Comparison of ENCODE assay signal across 9 mouse cellular contexts in genomic region chr11:77896820-77897805, GRCm38 (mm10). TPM values are rescaled to one million over a fixed set of nuclear protein-coding genes. Genes with fewer than 3 reads are reported as not detected.
DNase-seq lines count a peak whose midpoint lies in the region; ATAC-seq and TF ChIP-seq lines count a peak whose summit lies in the region.
"Had no signal": no experiment of that assay in that cellular context is flagged by ENCODE, and none has a peak within 500 bp of the region (broad histone marks: within the 10 kb centered on the region; RNA-seq: fewer than 3 reads in every experiment).

No protein-coding gene starts in this region.

- peak overlapping the region; percentile 39 for H3K4me2 ChIP-seq in hindbrain, embryonic 14.5 days (replicated peaks)
- H3K4me2 ChIP-seq in neural tube, embryonic 15.5 days = peak overlapping the region; percentile 35

- no peaks in the 10 kb centered on the region for H3K9me3 ChIP-seq in hindbrain, embryonic 14.5 days (ENCODE audit: control insufficient read depth, low read length)
- no peaks in the 10 kb centered on the region for H3K9me3 ChIP-seq in neural tube, embryonic 15.5 days (replicated peaks)

- TF ChIP-seq POLR2A in lung, adult 2 months (IDR thresholded peaks at IDR 0.05; ENCODE audit: borderline replicate concordance, extremely low read depth, low read depth, low read length) = no peak

- no peak for TF ChIP-seq CTCF in lung, adult 2 months (IDR thresholded peaks at IDR 0.05; ENCODE audit: insufficient read depth, low read length)

- peak overlapping the region; percentile 21 for H3K4me3 ChIP-seq in lung, adult 2 months (replicated peaks; ENCODE audit: extremely low read depth, low read depth, low read length)
- H3K4me3 ChIP-seq in hindbrain, embryonic 14.5 days (replicated peaks; ENCODE audit: low read length) = no peak overlapping the region
- H3K4me3 ChIP-seq in neural tube, embryonic 15.5 days (replicated peaks) = no peak overlapping the region

- ATAC-seq in hindbrain, embryonic 14.5 days (ENCODE audit: low FRiP score) = no peak
- ATAC-seq in neural tube, embryonic 15.5 days (ENCODE audit: low FRiP score) = no peak

- no peaks in the 10 kb centered on the region for H3K27me3 ChIP-seq in hindbrain, embryonic 14.5 days (ENCODE audit: control insufficient read depth, insufficient read depth, low read length)
- peaks cover 5% of the 10 kb centered on the region; the same call in 1 of the 2 replicates for H3K27me3 ChIP-seq in neural tube, embryonic 15.5 days (replicated peaks)

- 26% methylated on average over 23 of the region's 23 CpGs for WGBS in lung, adult 2 months
- WGBS in hindbrain, embryonic 14.5 days = 7% methylated on average over 23 of the region's 23 CpGs
- 17% methylated on average over 23 of the region's 23 CpGs for WGBS in neural tube, embryonic 15.5 days

- H3K27ac ChIP-seq in hindbrain, embryonic 14.5 days = peak overlapping the region; percentile 91
- peak overlapping the region; percentile 78 for H3K27ac ChIP-seq in neural tube, embryonic 15.5 days (replicated peaks)

- peaks cover 18% of the 10 kb centered on the region for H3K4me1 ChIP-seq in lung, adult 2 months (ENCODE audit: control insufficient read depth, insufficient read depth, low read length)
- H3K4me1 ChIP-seq in hindbrain, embryonic 14.5 days (replicated peaks; ENCODE audit: control insufficient read depth, insufficient read depth, low read length) = peaks cover 69% of the 10 kb centered on the region
- H3K4me1 ChIP-seq in neural tube, embryonic 15.5 days = peaks cover 69% of the 10 kb centered on the region

- H3K9ac ChIP-seq in hindbrain, embryonic 14.5 days = peak overlapping the region; percentile 59
- peak overlapping the region; percentile 29 for H3K9ac ChIP-seq in neural tube, embryonic 15.5 days (replicated peaks)

- DNase-seq in lung, adult 2 months = peak; percentile 34
- no peak for DNase-seq in lung, postnatal 10 days
- peak; percentile 50 for DNase-seq in embryo, embryonic 11 days
- DNase-seq in hindbrain, embryonic 14.5 days (ENCODE audit: low spot score) = peak; percentile 49
- no peak for DNase-seq in layer of hippocampus, postnatal 14 days (ENCODE audit: low spot score in 2 of 2)
- no peak for DNase-seq in right cerebral cortex, postnatal 36 days (ENCODE audit: low spot score in 2 of 2)
- DNase-seq in urinary bladder, postnatal 10 days (ENCODE audit: low spot score) = no peak

- no peaks in the 10 kb centered on the region for H3K36me3 ChIP-seq in hindbrain, embryonic 14.5 days (replicated peaks; ENCODE audit: control insufficient read depth, insufficient read depth)
- no peaks in the 10 kb centered on the region for H3K36me3 ChIP-seq in neural tube, embryonic 15.5 days

RNA-seq across cellular contexts. Expression of gene Pipox, which starts 3.2 kb away (rescaled TPM):
- 0.60 and 1.3 TPM in 2 replicates for polyA plus RNA-seq in lung, adult 2 months (2012; rRNA removed)
- polyA plus RNA-seq in hindbrain, embryonic 14.5 days (2014; fragmentation: Nextera tagmentation; extraction: Ambion mirVana) = 2.8 and 6.1 TPM in 2 replicates
- 5.4 and 5.5 TPM in 2 replicates for polyA plus RNA-seq in neural tube, embryonic 15.5 days (2015; fragmentation: Nextera tagmentation; extraction: Ambion mirVana)
- total RNA-seq in layer of hippocampus, postnatal 14 days (2021) = 1 to 10 TPM in 1 of 2 experiments, under 1 TPM in 1; 0.88 to 1.4 TPM
- total RNA-seq: hematopoietic stem cell, adult 5-6 weeks had no signal

RNA-seq across cellular contexts. Expression of gene Sez6, which starts 33.5 kb away (rescaled TPM):
- polyA plus RNA-seq in lung, adult 2 months (2012; rRNA removed) = 0.12 and 0.19 TPM in 2 replicates
- polyA plus RNA-seq in hindbrain, embryonic 14.5 days (2014; fragmentation: Nextera tagmentation; extraction: Ambion mirVana) = 110 TPM in 2 replicates
- 101 and 123 TPM in 2 replicates for polyA plus RNA-seq in neural tube, embryonic 15.5 days (2015; fragmentation: Nextera tagmentation; extraction: Ambion mirVana)
- total RNA-seq in layer of hippocampus, postnatal 14 days (2021) = 100 to 1,000 TPM; 162 to 163 TPM
- total RNA-seq: hematopoietic stem cell, adult 5-6 weeks had no signal

Comparison
In these comparisons a context has a peak if more than half of its experiments do, and no peak if none do; other contexts are left out.
1. DNase-seq: peak in lung, adult 2 months (single experiment), embryo, embryonic 11 days (single experiment) and hindbrain, embryonic 14.5 days (single experiment); none in lung, postnatal 10 days (single experiment), layer of hippocampus, postnatal 14 days (0 of 2), right cerebral cortex, postnatal 36 days (0 of 2) and urinary bladder, postnatal 10 days (single experiment).
2. RNA of gene Sez6, which starts 33.5 kb away (polyA plus RNA-seq): 101 to 123 TPM in neural tube, embryonic 15.5 days and 110 TPM in hindbrain, embryonic 14.5 days; 0.12 to 0.19 TPM in lung, adult 2 months; every median in the first group is over 10 times any median in the second.